Mouse (Mus musculus): ENCODE measurements around the gene Mvb12a. TPM values are rescaled to one million over a fixed set of nuclear protein-coding genes. Genes with fewer than 3 reads are reported as not detected.
"Not testable (repeated sequence)": the region's sequence is repeated elsewhere in the genome, so short reads cannot be mapped to it uniquely, and the experiment has no call there.

Mvb12a gene
- polyA plus RNA-seq, 1 experiment from 2014 or later, result 56.9 TPM

DNA sequence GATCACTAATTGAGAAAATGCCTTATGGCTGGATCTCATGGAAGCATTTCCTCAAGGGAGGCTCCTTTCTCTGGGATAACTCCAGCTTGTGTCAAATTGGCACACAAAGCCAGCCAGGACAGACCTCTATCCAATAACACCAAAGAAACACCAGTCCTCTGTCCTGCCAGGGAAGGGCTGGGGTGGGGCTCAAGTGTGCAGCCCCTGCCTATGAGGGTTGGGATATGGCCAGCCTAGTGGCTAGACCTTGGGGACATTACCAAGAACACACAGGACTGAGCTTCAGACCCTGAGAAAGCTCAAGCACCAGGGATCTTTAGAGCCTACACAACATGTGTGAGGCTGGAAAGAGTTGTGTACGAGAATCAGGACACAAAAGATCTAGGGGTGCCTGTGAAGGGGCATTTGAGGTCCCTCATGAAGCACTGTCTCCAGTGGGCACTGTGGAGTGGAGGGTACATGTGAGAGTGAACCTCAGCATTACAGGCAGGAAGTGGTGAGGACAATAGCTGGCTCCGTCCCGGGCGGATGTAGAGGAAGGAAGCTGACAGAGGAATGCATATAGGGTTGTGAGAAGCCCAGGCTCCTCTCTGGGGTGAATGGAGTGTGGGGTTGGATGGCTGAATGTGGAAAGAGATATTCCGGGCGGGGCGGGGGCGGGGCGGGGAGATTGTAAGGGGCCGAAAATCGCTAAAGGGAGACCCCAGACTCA, 14.2 kb upstream of the Mvb12a start:
- no peak for ATAC-seq (replicated peaks)
- H3K27ac ChIP-seq (replicated peaks), result peak overlapping the region; percentile 40; the same call in 1 of the 2 replicates

DNA sequence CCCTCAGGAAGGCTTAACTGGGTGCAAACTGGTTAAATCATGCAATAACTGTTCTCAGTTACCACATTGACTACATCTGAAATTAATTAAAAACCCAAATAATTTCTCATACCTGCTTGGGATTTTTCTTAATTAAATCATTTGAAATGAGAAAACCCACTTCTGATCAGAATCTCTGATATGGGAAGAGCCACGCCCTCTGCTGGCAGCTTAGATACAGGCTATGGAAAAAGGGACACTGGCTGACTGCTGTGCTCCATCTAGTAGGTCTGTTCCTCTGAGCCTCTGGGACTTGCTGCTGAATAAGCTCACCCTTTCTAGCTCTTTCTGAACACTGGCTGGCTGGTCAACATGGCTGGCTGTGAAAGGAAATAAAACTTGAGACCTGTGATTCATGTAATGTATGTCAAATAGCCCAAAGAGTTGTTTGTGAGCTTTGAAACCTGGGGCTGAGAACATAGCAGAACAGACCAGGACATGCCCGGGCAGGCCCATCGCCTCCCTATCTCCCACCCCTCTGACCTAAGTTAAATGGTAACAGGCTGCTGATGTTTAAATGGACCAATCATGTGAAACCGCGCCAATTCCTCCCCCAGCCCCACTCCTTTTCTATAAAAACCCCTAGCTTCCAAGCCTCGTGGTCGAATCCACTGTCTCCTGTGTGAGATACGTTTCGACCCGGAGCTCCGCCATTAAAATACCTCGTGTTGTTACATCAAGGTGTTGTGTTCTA, 11.8 kb upstream of the Mvb12a start:
- peaks cover 12% of the 10 kb centered on the region for H3K27me3 ChIP-seq
- not testable (repeated sequence) for H3K4me1 ChIP-seq; H3K9me3 ChIP-seq; H3K27ac ChIP-seq (replicated peaks); H3K9ac ChIP-seq (replicated peaks); ATAC-seq (replicated peaks); H3K4me3 ChIP-seq; H3K36me3 ChIP-seq; H3K4me2 ChIP-seq (replicated peaks)
- WGBS, result 83% methylated on average over 6 of the region's 12 CpGs

More for the DNA sequence above, 14.2 kb upstream of the Mvb12a start:
- no peak overlapping the region for H3K4me3 ChIP-seq
- no peaks in the 10 kb centered on the region for H3K9me3 ChIP-seq
- no peak overlapping the region for H3K9ac ChIP-seq (replicated peaks)
- H3K27me3 ChIP-seq, result peaks cover 33% of the 10 kb centered on the region
- no peak overlapping the region for H3K4me2 ChIP-seq (replicated peaks)
- H3K36me3 ChIP-seq, result no peaks in the 10 kb centered on the region
- peaks cover 4% of the 10 kb centered on the region; the same call in 1 of the 2 replicates for H3K4me1 ChIP-seq
- WGBS, result 88% methylated on average over 11 of the region's 11 CpGs

DNA sequence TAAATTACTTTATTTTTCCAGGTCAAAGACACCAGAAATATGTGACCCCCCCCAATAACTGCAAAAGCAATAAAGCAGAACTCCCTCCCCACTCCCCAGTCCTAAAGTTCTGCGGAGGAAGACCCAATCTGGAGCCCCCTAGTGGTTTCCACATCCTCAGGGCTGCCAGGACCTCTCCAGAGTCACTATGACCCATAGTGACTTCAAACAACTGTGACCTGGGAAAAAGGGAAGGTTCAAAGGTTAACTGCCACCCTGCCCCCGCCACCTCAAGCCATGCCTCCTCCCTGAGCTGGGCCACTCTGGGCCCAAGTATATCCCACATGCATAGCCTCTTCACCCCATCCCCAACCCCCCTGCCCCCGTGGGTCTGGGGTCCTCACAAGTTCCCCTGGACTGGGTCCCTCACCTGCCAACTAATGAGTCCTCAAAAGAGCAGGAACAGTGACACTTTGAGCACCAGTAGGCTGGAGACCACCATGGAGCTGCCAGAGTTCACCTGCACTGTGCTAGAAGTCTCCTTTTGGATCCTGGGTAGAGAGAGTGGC, 8.4 kb upstream of the Mvb12a start:
- no peak overlapping the region for H3K9ac ChIP-seq (replicated peaks)
- H3K4me3 ChIP-seq, result no peak overlapping the region
- no peaks in the 10 kb centered on the region for H3K36me3 ChIP-seq
- no peaks in the 10 kb centered on the region for H3K9me3 ChIP-seq
- no peak overlapping the region for H3K4me2 ChIP-seq (replicated peaks)
- ATAC-seq (replicated peaks), result no peak
- H3K4me1 ChIP-seq, result peaks cover 11% of the 10 kb centered on the region
- WGBS, result 53% methylated on average over 3 of the region's 3 CpGs
- no peak overlapping the region for H3K27ac ChIP-seq (replicated peaks)
- peaks cover 18% of the 10 kb centered on the region for H3K27me3 ChIP-seq

DNA sequence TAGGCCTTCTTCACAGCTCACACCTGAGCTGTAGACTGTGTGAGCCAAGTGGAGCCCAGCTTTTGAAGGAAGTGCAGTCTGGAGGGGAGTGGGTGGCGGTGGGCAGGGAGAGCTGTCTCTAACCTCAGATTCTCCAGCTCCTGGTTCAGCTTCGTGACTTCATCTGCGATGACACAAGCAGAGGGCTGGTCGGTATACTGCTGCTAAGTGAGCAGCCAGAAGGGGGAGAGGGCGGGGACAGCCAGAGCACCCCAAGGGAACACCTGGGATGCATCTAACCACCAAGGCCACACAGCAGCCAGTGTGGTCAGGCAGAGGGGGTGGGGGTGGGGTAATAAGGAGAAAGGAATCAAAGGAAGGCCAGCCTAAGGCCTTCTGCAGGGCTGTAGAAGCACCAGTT, 7.1 kb upstream of the Mvb12a start:
- Histone ChIP-seq H3K36me3 (no peaks in the 10 kb centered on the region), H3K4me3 (no peak overlapping the region), H3K4me2 (replicated peaks) (no peak overlapping the region), H3K9ac (replicated peaks) (no peak overlapping the region), H3K9me3 (no peaks in the 10 kb centered on the region), H3K27me3 (peaks cover 21% of the 10 kb centered on the region), H3K4me1 (peaks cover 11% of the 10 kb centered on the region), H3K27ac (replicated peaks) (no peak overlapping the region)
- WGBS, result 64% methylated on average over 5 of the region's 5 CpGs
- no peak for ATAC-seq (replicated peaks)

DNA sequence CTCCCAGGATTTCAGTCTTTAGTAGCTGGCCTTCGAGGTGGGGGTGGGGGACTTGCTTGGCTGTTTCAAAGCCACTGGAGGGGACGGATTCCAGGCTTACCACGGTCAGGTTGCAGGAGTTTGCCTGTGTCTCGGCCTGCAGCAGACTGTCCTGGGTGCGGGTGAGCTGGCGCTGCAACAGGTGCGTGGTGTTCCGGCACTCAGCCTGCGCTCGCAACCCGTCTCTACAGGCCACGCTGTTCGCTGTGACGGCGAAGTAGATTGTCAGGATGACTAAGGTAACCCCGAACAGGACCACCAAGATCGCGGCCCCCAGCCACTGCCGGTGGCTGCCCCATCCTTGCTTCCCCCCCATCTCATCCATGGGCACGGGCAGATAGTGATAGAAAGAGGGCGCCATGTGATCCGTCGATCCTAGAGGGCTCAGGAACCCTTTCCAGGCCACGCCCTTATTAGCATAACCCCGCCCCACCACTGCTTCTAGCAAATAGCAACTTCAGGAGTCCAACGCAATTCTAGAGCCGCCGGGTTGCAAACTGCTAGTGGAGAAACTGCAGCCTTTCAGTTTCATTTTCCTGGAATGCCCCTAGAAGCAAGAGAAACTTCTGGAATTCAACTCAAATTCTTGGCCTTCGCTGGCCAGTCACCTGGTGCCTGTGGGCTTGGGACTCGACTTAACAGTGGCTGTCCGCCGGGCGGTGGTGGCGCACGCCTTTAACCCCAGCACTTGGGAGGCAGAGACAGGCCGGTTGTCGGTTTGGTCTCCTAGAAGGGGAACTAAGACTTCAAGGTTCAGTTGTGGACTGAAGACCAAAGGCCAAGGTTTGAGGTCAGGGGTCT, 5.5 kb upstream of the Mvb12a start, which contains the start of gene Bst2:
Bst2 (minus strand) TSS at position 429 of the 840 bp plus-strand sequence.
- H3K36me3 ChIP-seq, result no peaks in the 10 kb centered on the region
- H3K9me3 ChIP-seq, result no peaks in the 10 kb centered on the region
- peak within 1 kb of the TSS; percentile 29 for H3K4me3 ChIP-seq
- peak within 1 kb of the TSS; percentile 48 for H3K4me2 ChIP-seq (replicated peaks)
- peak within 1 kb of the TSS; percentile 24; the same call in 1 of the 2 replicates for H3K9ac ChIP-seq (replicated peaks)
- peaks cover 11% of the 10 kb centered on the region for H3K4me1 ChIP-seq
- no peak within 1 kb of the TSS for H3K27ac ChIP-seq (replicated peaks)
- WGBS, result 3% methylated on average over 37 of the region's 37 CpGs
- no peak for ATAC-seq (replicated peaks)
- peaks cover 21% of the 10 kb centered on the region for H3K27me3 ChIP-seq

DNA sequence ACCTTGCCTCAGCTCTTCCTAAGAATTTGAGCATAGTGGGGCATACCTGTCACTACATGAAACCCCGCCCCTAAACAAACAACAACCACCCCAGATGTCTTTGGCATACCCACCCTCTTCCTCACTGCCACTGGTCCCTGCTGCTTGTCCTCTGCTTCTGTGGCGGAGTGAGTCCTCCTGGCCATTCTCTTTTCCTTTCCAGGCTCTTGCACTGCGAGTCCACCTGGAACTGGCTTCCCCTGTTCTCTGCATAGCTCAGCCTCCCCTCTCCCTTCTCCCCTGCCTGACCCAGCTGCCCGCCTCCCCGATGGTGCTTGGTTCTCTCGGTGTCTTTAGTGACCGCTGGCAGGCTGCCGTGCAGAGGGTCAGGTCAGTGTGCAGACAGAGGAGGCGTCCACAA, 1.0 kb downstream of the Mvb12a start:
- 90% methylated on average over 9 of the region's 9 CpGs for WGBS
- Histone ChIP-seq H3K36me3 (peaks cover 25% of the 10 kb centered on the region), H3K9ac (replicated peaks) (no peak overlapping the region), H3K27me3 (0 out of 2 replicates have a peak, but pooled peaks cover 3% of the 10 kb centered on the region), H3K4me3 (peak overlapping the region; percentile 92), H3K9me3 (no peaks in the 10 kb centered on the region), H3K4me1 (peaks cover 10% of the 10 kb centered on the region), H3K27ac (replicated peaks) (no peak overlapping the region), H3K4me2 (replicated peaks) (peak overlapping the region; percentile 86)
- no peak for ATAC-seq (replicated peaks)

DNA sequence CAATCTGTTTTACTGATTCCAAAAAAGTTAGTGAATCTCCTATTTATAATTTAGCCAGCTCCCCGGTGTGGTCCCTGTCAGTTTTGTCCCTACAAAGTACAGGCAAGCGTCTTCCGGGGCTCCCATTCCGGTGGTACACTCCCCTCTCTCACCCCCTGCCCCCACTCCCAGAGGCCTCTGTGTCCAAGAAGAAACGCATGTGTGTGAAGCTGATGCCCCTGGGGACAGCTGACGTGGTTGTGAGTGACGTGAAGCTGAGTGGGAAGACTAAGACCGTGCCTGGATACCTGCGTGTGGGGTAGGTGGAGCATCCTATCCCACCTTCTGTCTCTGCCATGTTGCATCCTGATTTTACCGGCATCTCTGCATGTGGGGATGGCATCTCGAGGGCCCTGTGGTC, 2.3 kb downstream of the Mvb12a start:
- H3K9me3 ChIP-seq, result no peaks in the 10 kb centered on the region
- ATAC-seq (replicated peaks), result no peak
- H3K9ac ChIP-seq (replicated peaks), result no peak overlapping the region
- no peak overlapping the region for H3K4me3 ChIP-seq
- peaks cover 10% of the 10 kb centered on the region for H3K4me1 ChIP-seq
- WGBS, result 93% methylated on average over 11 of the region's 11 CpGs
- H3K27me3 ChIP-seq, result no peaks in the 10 kb centered on the region
- no peak overlapping the region for H3K27ac ChIP-seq (replicated peaks)
- peaks cover 26% of the 10 kb centered on the region for H3K36me3 ChIP-seq
- H3K4me2 ChIP-seq (replicated peaks), result no peak overlapping the region

DNA sequence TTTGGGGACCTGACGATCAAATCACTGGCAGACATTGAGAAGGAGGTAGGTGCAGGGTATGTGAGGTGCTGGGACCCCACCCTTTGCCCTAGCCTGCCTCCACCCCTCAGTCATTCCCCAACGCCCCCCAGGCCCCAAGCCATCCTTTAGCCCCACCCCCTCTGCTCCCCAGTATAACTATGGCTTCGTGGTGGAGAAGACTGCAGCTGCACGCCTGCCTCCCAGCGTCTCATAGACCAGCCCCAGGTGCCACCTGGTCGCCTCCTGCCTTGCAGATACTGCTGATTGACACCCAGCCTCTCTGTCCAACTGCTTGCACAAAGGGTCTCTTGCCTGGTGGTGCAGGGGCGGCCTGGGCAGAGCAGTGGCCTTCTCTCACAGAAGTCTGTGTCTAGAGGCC, 4.9 kb downstream of the Mvb12a start:
- 87% methylated on average over 7 of the region's 7 CpGs for WGBS
- no peak overlapping the region for H3K9ac ChIP-seq (replicated peaks)
- H3K4me1 ChIP-seq, result peaks cover 10% of the 10 kb centered on the region
- no peak overlapping the region for H3K4me2 ChIP-seq (replicated peaks)
- no peaks in the 10 kb centered on the region for H3K27me3 ChIP-seq
- no peak overlapping the region for H3K27ac ChIP-seq (replicated peaks)
- ATAC-seq (replicated peaks), result no peak
- H3K36me3 ChIP-seq, result peaks cover 26% of the 10 kb centered on the region
- no peaks in the 10 kb centered on the region for H3K9me3 ChIP-seq
- H3K4me3 ChIP-seq, result no peak overlapping the region

DNA sequence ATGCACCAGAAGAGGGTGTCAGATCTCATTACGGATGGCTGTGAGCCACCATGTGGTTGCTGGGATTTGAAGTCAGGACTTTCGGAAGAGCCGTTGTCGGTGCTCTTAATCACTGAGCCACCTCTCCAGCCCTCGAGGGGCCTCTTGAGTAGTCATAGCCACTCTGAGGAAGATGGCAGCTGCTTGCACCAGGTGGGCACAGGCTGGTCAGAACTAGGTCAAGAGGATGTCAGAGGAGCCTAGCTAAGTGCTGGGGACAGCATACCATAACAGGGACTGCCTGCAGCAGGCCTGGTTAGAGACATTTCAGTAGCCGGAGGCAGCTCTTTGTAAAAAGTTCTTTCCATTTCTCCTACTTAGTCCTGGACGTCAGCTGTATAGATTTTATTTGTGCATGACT, 8.0 kb downstream of the Mvb12a start:
- H3K4me1 ChIP-seq, result no peaks in the 10 kb centered on the region
- no peak for ATAC-seq (replicated peaks)
- peaks cover 21% of the 10 kb centered on the region; the same call in 1 of the 2 replicates for H3K36me3 ChIP-seq
- no peaks in the 10 kb centered on the region for H3K9me3 ChIP-seq
- peaks cover 8% of the 10 kb centered on the region for H3K27me3 ChIP-seq
- no peak overlapping the region for H3K27ac ChIP-seq (replicated peaks)
- 73% methylated on average over 7 of the region's 7 CpGs for WGBS
- H3K9ac ChIP-seq (replicated peaks), result no peak overlapping the region
- H3K4me2 ChIP-seq (replicated peaks), result no peak overlapping the region
- H3K4me3 ChIP-seq, result no peak overlapping the region

DNA sequence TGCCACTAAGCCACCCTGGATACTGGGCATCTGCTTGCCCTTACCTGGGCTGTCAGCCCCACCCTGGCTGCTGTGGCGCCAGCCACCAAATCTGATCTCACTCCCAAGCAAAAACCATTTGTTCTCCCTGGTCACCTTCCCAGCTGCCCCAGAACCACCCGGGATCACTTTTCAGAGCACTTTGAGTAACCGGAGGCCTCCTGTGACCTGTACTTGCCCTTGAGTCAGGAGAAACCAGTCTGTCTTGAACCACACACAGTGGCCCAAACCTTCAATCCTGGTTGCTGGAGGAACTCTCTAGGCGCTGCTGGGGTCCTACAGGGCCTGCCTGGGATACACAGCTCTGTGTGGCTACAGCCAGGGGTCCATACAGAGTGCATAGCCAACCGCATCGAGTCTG, 10.0 kb downstream of the Mvb12a start:
- 76% methylated on average over 6 of the region's 6 CpGs for WGBS
- H3K27ac ChIP-seq (replicated peaks), result no peak overlapping the region
- H3K4me2 ChIP-seq (replicated peaks), result no peak overlapping the region
- H3K36me3 ChIP-seq, result peaks cover 9% of the 10 kb centered on the region; the same call in 1 of the 2 replicates
- peaks cover 28% of the 10 kb centered on the region for H3K27me3 ChIP-seq
- H3K9me3 ChIP-seq, result no peaks in the 10 kb centered on the region
- ATAC-seq (replicated peaks), result no peak
- no peaks in the 10 kb centered on the region for H3K4me1 ChIP-seq
- H3K4me3 ChIP-seq, result no peak overlapping the region
- no peak overlapping the region for H3K9ac ChIP-seq (replicated peaks)

DNA sequence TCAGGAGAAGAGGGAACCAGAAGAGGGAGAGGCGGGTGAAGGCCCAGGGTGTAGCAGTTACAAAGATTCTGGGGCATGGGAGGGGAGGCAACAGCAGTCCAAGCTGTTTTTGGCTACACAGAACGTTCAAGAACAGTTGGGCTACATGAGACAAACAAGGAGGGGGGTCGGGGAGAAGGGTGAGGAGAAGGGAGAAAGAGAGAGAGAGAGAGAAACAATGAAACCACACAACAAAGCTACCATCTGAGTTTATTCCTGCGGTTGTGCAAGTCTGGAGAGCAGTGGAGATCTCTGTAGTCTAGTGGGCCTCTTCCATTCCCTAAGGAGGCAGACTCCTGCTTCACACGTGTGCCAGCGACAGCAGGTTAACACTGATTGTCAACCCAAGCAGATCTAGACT, 11.3 kb downstream of the Mvb12a start:
- H3K9ac ChIP-seq (replicated peaks), result no peak overlapping the region
- peaks cover 40% of the 10 kb centered on the region for H3K27me3 ChIP-seq
- no peak overlapping the region for H3K27ac ChIP-seq (replicated peaks)
- 71% methylated on average over 6 of the region's 6 CpGs for WGBS
- H3K4me3 ChIP-seq, result no peak overlapping the region
- H3K4me2 ChIP-seq (replicated peaks), result no peak overlapping the region
- no peak for ATAC-seq (replicated peaks)
- peaks cover 10% of the 10 kb centered on the region for H3K4me1 ChIP-seq
- H3K36me3 ChIP-seq, result no peaks in the 10 kb centered on the region
- no peaks in the 10 kb centered on the region for H3K9me3 ChIP-seq

Measured in forebrain, embryonic 15.5 days (tissue).